Mouse (Mus musculus) lung, postnatal 0 days (tissue): ENCODE results near the gene Lsm14a.

Source experiments
- CTCF ChIP-seq: IDR thresholded peaks from 2 replicates; pipeline ENCODE4 v1.5.1; 2016; ENCODE audit warnings: antibody characterized with exemption, mild to moderate bottlenecking
- EP300 ChIP-seq: IDR thresholded peaks from 2 replicates; pipeline ENCODE4 v1.6.1; 2016; ENCODE audit warnings: antibody characterized with exemption, mild to moderate bottlenecking, control low read depth

DNA sequence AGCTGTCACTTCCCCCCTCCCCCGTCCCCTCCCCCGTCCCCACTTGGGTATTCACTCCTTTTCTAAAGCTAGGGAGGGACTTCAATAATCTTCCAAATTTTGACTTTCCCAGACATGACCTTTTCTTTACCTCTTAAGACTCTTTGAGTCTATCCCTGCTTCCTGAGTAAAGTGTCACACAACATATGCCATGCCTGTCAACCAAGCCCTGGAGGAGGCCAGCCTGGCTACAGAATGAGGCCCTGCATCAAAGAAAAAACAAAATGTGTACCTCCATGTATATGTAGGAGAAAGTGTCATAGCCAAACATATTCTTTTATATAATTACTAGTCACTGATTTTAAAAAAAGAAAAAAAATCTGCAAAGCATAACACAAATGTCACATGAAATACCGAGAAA is 3.7 kb upstream of the Lsm14a start:
- TF ChIP-seq EP300: no peak
- no peak for TF ChIP-seq CTCF
